Mouse (Mus musculus): ENCODE measurements around the gene Ankrd33b.

DNA sequence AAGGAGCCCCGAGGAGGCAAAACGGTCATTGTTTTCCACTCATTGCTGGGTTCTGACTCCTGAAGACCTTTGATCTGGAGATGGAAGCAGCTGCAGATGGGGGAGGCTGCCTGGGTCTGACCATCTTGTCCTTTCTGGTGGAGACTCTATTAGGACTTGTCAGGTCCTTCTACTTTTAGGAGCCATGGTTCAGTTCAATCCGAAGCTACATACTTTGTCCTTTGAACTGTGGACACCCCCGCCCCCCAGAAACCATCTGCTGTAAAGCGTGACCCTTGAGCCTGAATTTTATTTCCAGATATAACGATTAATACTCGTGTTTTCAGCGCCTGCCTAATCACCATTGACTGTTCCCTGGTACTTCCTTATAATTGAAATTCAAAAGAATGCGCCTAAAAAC, 105.2 kb downstream of the Ankrd33b start:
- TF ChIP-seq CTCF (IDR thresholded peaks at IDR 0.05; ENCODE audit: borderline replicate concordance, insufficient read depth, low read length) (no peak), POLR2A (IDR thresholded peaks at IDR 0.05; ENCODE audit: low read depth, low read length) (no peak)

Measured in embryonic fibroblast, embryonic 13.5 days (primary cell).